Mouse (Mus musculus) monocyte, adult 2 months (primary cell): ENCODE data around the gene Gna12.

Experiments
- DNase-seq, 2 experiments: peaks; one replicate each; pipeline ENCODE4 v3.0.0; 2022; ENCODE audit warnings: low spot score in 2 of 2, low read depth in 1 of 2

Gna12 gene

DNA sequence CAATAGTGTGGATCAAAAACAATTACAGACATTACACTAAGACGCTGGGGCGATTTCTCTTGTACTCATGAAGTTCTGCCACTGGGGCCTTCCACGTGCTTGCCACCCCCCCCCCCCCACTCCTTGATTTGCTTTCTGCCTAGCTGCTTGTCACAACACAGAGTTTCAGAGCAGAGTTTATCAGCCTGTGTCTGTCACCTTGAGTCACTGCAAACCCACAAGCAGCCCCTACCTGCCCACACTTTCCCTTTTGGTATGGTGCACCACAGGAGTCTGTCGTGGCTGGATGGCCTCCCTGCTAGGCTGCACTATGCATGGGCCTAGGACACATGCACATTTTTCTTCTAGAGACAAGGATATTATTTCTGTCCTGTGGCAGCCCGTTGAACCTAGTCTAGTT lies 31.5 kb downstream of the Gna12 start:
- no peak for DNase-seq

- no peak for DNase-seq
Measured at GRCm38 (mm10) chr5:140798158-140798557, 32.1 kb downstream of the Gna12 start.

DNA sequence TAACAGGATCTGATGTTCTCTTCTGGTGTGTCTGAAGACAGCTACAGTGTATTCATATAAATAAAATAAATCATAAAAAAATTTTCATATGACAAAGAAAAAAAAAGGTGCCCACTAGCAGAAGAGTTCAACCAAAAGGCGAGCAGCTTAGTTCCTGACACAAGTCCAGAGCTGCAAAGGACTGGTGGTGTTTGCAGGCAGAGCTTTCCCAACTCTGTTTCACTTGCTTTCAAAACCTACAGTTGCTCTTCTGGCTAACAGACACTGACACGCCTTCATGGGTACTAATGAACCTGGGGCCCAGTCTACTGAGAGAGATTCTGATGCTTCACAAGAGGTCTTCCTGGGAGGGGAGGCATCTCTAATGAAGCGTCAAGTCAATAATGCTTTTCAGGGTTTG lies 34.2 kb downstream of the Gna12 start:
- DNase-seq, result no peak

GRCm38 (mm10) chr5:140795176-140795575 lies 35.1 kb downstream of the Gna12 start:
- DNase-seq, result no peak

- DNase-seq, result no peak
Measured at GRCm38 (mm10) chr5:140794753-140795152, 35.5 kb downstream of the Gna12 start.

GRCm38 (mm10) chr5:140792233-140792632 lies 38.0 kb downstream of the Gna12 start:
- no peak for DNase-seq

DNA sequence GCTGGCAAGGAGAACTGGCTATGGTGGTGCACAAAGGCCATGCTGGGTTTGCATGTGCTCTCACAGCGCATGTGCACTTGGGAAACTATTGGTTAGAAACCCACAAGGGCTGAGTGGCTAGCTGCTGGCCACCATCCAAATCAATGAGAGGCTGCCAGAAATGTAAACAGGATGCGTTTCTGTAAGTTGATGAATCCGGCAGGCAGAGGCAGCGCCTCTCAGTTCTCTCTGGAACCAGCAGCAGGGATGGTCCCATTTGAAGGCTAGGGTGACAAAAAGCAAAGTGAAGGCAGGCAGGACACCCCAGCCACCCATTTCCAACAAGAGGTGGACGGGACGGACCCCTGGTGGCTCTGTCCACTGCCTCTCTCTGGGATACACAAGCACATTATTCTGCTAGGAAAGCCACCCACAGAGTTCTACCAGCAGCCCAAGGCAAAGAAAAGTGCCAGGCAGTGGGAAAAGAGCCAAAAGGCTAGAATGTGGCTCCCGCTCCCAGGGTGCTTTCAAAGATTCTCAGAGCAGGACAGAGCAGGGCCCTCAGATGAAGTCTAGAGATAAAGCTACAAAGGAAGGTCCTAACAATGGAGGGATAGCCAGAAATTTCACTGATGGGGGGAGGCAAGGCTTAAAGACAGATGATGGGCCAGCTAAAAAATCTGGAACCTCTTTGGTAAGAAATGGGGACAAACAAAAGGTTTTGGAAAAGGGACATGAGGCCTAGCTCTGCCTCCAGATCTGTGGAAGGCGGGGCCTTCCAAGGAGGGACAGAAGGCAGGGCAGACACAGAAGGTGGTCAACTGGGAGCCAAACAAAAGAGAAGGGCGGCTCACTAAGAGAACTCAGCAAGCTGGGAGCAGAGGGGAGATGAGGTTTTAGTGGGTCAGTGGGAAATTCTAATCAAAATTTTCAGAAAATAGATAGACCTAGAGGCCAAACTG lies 39.0 kb downstream of the Gna12 start:
- no peak for DNase-seq

GRCm38 (mm10) chr5:140790392-140790791 lies 39.8 kb downstream of the Gna12 start:
- DNase-seq, result no peak

DNA sequence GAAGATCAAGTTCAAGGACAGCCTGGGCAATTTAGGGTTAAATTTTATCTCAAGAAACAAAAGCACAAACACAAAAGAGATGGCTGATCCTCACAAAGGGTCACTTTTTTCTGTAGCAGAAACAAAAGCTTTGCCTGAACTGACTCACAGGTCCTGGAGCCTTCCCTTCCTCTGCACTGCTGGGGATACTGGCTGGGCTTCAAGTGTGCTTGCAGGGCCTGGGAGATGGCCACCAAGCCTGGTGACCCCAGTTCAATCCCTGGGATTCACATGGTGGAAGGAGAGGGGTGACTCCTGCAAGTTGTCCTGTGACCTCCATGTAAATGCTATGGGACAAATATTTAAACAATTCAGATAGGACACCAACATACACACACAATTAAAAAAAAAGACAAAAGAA lies 40.7 kb downstream of the Gna12 start:
- DNase-seq, result no peak

- DNase-seq, result no peak
Measured at GRCm38 (mm10) chr5:140785240-140785872, 44.9 kb downstream of the Gna12 start.

DNA sequence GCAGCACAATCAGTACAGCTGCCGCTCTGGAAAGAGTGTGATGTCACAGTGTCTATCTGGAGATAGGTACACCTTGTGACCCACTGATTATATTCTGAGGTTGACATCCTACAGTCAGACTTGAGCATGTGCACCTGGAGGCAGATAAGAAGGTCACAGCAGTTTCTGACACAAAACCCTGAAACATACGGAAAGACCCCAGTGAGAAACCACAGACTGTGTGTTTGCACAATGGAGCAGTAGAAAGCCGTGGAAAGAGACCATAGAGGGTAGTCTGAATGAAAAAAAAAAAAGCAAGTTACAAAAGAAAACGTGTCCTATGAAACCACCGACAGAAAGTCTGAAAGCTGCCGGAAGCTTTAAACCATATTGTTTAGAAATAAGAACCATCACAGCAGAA lies 45.9 kb downstream of the Gna12 start:
- DNase-seq, result no peak

DNA sequence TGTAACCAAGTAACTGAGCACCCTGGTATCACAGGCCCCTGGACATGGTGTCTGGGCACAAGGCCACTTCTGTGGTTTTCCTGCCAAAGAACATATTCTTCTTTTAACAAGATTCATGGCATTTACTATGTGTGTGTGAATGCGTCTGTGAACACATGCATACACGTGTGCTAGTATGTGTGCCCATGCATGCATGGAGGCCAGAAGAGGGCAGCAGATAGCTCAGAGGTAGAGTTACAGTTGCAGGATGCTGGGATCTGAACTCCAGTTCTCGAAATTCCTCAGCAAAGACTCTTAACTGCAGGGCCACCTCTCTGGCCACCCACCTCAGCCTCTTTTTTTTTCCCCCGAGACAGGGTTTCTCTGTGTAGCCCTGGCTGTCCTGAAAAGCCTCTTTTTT lies 46.7 kb downstream of the Gna12 start:
- DNase-seq, result no peak

DNA sequence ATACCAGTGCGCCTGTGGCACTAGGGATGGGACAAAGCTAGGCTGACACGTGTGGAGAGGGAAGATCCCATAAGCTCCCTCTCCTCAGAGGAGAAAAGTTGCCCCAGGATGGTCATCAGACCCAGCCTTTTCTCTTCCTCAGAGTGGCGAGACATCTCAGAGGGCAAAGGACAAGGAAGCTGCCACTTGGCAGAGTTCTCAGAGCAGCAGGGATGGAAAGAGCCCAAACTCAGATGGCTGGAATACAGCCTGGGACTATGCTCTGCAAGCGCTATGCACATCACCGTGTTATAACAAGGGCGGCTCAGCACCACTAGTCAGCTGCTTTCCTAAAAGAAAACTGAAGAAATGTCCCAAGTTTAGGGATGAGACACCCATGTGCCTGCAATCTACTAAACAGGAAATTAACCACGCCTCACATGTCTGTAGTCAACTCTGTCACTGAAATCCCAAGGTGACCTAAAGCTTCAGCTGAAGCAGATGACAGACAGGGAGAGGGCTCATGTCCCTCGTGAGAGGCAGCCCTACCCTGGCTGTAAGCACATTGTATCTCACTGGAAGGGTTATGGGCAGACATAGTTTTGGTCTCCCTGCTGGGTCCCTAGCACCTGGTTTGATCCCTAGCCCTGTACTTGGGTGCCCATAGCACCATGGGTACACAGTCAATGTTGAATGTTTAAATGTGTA lies 48.2 kb downstream of the Gna12 start:
- DNase-seq, result no peak

- no peak for DNase-seq
Measured at GRCm38 (mm10) chr5:140781122-140781521, 49.1 kb downstream of the Gna12 start.

- DNase-seq, result no peak
Measured at GRCm38 (mm10) chr5:140776968-140777367, 53.3 kb downstream of the Gna12 start.

DNA sequence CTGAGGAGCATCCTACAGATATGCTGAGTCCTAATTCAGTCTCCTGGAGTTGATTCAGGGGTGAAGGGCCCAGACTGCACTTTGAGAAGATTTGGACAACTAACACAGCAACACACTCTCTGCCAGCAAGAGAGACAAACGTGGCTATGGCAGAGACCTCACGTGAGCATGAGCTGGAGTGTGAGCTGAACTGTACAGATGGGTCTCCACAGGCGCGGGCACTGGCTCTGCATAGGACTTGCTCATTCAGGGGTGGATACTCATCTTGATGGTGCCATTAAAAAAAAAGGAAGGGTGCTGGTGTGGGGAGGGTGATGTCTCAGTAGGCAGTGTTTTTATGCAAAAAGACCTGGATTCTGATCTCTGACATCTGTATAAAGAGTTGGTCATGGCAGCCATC lies 55.1 kb downstream of the Gna12 start:
- no peak for DNase-seq

DNA sequence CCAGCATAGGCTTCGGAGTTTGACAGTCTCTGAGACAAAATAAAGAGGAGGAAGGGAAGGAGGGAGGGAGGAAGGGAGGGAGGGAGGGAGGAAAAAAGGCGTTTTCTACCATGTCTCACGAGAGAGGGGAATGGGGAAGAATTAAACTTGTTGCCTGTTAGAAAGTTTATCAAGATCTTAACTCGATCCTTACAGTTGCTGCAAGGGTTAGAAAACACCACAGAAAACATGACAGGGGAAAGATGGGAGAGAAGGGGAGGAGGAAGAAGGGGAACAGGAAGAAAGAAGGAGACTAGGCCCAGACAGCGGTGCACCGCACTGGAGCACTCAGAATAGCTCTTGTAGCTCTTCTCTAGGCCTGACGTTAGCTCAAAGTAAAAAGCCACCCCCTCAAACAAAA lies 58.1 kb downstream of the Gna12 start:
- no peak for DNase-seq

DNA sequence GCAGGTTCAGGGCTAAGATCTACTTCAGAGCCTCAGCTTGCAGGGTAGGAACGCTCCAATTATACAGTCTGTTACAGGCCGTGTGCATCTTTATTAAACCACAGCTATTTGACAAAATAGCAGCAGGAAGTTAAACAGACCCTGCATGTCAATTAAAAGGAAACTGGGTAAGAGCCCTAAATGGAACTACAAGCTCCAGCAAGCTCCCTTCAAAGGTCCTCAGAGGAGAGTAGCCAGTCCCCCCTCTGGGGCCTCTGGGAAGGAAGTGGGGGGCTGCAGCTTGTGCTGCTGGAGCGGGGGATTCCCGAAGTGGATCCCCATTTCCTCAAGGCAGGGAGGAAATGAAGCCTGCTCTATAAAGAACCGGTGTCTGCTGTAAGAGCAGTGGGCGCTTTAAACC lies 58.6 kb downstream of the Gna12 start:
- DNase-seq, result no peak

DNA sequence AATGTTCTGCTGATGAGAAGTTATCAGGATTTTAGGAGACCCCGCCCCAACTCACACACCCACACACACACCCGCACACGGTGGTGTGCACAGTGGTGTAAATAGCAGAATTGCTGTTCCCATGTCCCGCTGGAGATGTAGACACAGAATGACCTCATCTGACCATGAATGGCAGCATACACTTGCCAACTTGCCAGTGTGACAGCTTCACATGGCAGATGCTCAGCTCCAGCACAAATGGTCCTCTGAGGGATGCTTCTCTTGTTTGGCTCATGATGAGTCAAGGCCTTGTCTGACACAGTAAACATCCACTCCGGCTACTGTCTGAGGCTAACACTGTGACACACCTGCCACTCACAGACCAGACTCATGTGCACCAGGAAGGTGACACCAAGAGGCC lies 61.9 kb downstream of the Gna12 start:
- DNase-seq, result no peak

GRCm38 (mm10) chr5:140767704-140768141 lies 62.5 kb downstream of the Gna12 start:
- no peak for DNase-seq

- no peak for DNase-seq
Measured at GRCm38 (mm10) chr5:140766566-140766965, 63.7 kb downstream of the Gna12 start.
